Mouse (Mus musculus) gastrocnemius, adult 2 months (tissue): Measurements from ENCODE around the gene Fosl2. TPM values are rescaled to one million over a fixed set of nuclear protein-coding genes. Genes with fewer than 3 reads are reported as not detected.
A peak's percentile ranks its signal among the peaks of the same experiment; 100 is the strongest.

Experiments used
- DNase-seq: peaks from one replicate; pipeline ENCODE4 v3.0.0; 2022
- H3K27ac ChIP-seq: fragments of 200-600 bp; 2 replicates; pipeline ENCODE4 v1.8.1; 2022; ENCODE audit warnings: mild to moderate bottlenecking
- H3K4me3 ChIP-seq: fragments of 200-600 bp; 2 replicates; pipeline ENCODE4 v1.8.1; 2022; ENCODE audit warnings: mild to moderate bottlenecking, moderate library complexity
- CTCF ChIP-seq: fragments of 200-600 bp; IDR thresholded peaks from 2 replicates; pipeline ENCODE4 v1.8.1; 2022; ENCODE audit warnings: antibody characterized with exemption, mild to moderate bottlenecking, moderate library complexity
- intact Hi-C: fragments of 180-260 bp; cut with DNase I; formaldehyde crosslinking; loops from one replicate; pipeline ENCODE4 v1.15.1; 2025
- total RNA-seq, 2 experiments: library from RNA; stranded (reverse); gene quantifications; 2 replicates each; pipeline ENCODE4 v1.2.3; 2021

Fosl2 gene
- total RNA-seq, 2 experiments from 2014 or later = 12.8 to 14.9 TPM

GRCm38 (mm10) chr5:32137106-32137522 lies 1.5 kb downstream of the Fosl2 start:
- DNase-seq = peak; percentile 55
- Histone ChIP-seq H3K27ac (peak overlapping the region; percentile 99), H3K4me3 (peak overlapping the region; percentile 90)
- intact Hi-C loops = loop anchor here (5.0 kb wide), 2 partner anchors 205 to 525 kb away; no protein-coding TSS in a partner anchor
- no peak for TF ChIP-seq CTCF

GRCm38 (mm10) chr5:32138446-32139195 lies 3.0 kb downstream of the Fosl2 start:
- peak; percentile 65 for DNase-seq
- intact Hi-C loops = loop anchor here (2.0 to 5.0 kb wide), 3 partner anchors 206 to 526 kb away; no protein-coding TSS in a partner anchor
- TF ChIP-seq CTCF = no peak
- Histone ChIP-seq H3K4me3 (peak overlapping the region; percentile 90), H3K27ac (peak overlapping the region; percentile 99)

GRCm38 (mm10) chr5:32139516-32140037 lies 4.0 kb downstream of the Fosl2 start:
- Histone ChIP-seq H3K4me3 (peak overlapping the region; percentile 90), H3K27ac (peak overlapping the region; percentile 99)
- peak; percentile 53 for DNase-seq
- peak; percentile 85 for TF ChIP-seq CTCF
- intact Hi-C loops = loop anchor here (2.0 to 5.0 kb wide), 4 partner anchors 207 to 575 kb away; no protein-coding TSS in a partner anchor

GRCm38 (mm10) chr5:32141899-32142298 lies 6.3 kb downstream of the Fosl2 start:
- TF ChIP-seq CTCF = no peak
- H3K27ac ChIP-seq = peak overlapping the region; percentile 77

GRCm38 (mm10) chr5:32143433-32143970 lies 7.9 kb downstream of the Fosl2 start:
- Histone ChIP-seq H3K27ac (peak overlapping the region; percentile 77), H3K4me3 (peak overlapping the region; percentile 51)
- intact Hi-C loops = no loop called here
- no peak for TF ChIP-seq CTCF
- peak; percentile 21 for DNase-seq

More at GRCm38 (mm10) chr5:32141899-32142298, 6.3 kb downstream of the Fosl2 start:
- DNase-seq = peak; percentile 14
- intact Hi-C loops = loop anchor here (2.0 kb wide), 1 partner anchor 577 kb away; no protein-coding TSS in a partner anchor
- peak overlapping the region; percentile 15; the same call in 1 of the 2 replicates for H3K4me3 ChIP-seq

GRCm38 (mm10) chr5:32146281-32146680 lies 10.7 kb downstream of the Fosl2 start:
- DNase-seq = no peak
- H3K4me3 ChIP-seq = no peak overlapping the region
- H3K27ac ChIP-seq = no peak overlapping the region
- TF ChIP-seq CTCF = no peak
- intact Hi-C loops = no loop called here

GRCm38 (mm10) chr5:32148593-32148992 lies 13.0 kb downstream of the Fosl2 start:
- intact Hi-C loops = no loop called here
- no peak overlapping the region for H3K27ac ChIP-seq
- peak; percentile 11 for DNase-seq

GRCm38 (mm10) chr5:32151244-32151643 lies 15.6 kb downstream of the Fosl2 start:
- Histone ChIP-seq H3K4me3 (no peak overlapping the region), H3K27ac (no peak overlapping the region)
- DNase-seq = peak; percentile 10
- no peak for TF ChIP-seq CTCF
- intact Hi-C loops = no loop called here

More at GRCm38 (mm10) chr5:32148593-32148992, 13.0 kb downstream of the Fosl2 start:
- no peak overlapping the region for H3K4me3 ChIP-seq
- TF ChIP-seq CTCF = no peak

- H3K4me3 ChIP-seq = no peak overlapping the region
- no peak overlapping the region for H3K27ac ChIP-seq
- TF ChIP-seq CTCF = no peak
- intact Hi-C loops = no loop called here
- DNase-seq = no peak
Measured at GRCm38 (mm10) chr5:32152725-32153417, 17.3 kb downstream of the Fosl2 start.

- Histone ChIP-seq H3K27ac (no peak overlapping the region), H3K4me3 (no peak overlapping the region)
- DNase-seq = no peak
- intact Hi-C loops = no loop called here
- TF ChIP-seq CTCF = no peak
Measured at GRCm38 (mm10) chr5:32153418-32153740, 17.8 kb downstream of the Fosl2 start.

- TF ChIP-seq CTCF = no peak
- no peak for DNase-seq
- intact Hi-C loops = no loop called here
- no peak overlapping the region for H3K4me3 ChIP-seq
- H3K27ac ChIP-seq = peak overlapping the region; percentile 77
Measured at GRCm38 (mm10) chr5:32153791-32154490, 18.3 kb downstream of the Fosl2 start.
